Mouse (Mus musculus): ENCODE measurements around the gene March8. TPM values are rescaled to one million over a fixed set of nuclear protein-coding genes. Genes with fewer than 3 reads are reported as not detected.
A peak's percentile ranks its signal among the peaks of the same experiment; 100 is the strongest.

March8 gene
- polyA plus RNA-seq, 1 experiment from 2014 or later = 69.4 TPM

DNA sequence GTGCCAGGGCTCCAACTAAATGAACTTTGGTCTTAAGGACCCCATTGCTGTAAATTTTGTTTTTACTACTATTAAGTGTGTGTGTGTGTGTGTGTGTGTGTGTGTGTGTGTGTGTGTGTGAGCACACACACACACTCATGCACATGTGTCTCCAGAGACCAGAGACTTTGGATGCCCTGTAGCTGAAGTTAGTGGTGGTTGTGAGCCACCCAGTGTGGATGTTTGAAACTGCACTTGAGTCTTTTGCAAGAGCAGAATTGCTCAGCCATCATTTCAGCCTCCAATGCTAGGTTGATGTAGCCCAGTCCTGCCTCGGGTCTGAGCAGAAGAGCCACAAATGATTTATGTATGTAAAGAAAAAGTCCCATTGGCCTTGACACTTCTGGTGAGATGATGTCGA, 85.8 kb downstream of the March8 start:
- Histone ChIP-seq H3K4me3 (replicated peaks; ENCODE audit: low read length) (no peak overlapping the region), H3K4me1 (replicated peaks; ENCODE audit: control insufficient read depth, insufficient read depth, low read length) (no peaks in the 10 kb centered on the region), H3K27ac (no peak overlapping the region), H3K9ac (no peak overlapping the region), H3K36me3 (replicated peaks; ENCODE audit: control insufficient read depth, insufficient read depth) (no peaks in the 10 kb centered on the region), H3K27me3 (ENCODE audit: control insufficient read depth, insufficient read depth, low read length) (no peaks in the 10 kb centered on the region), H3K4me2 (replicated peaks) (no peak overlapping the region), H3K9me3 (ENCODE audit: control insufficient read depth, low read length) (no peaks in the 10 kb centered on the region)
- DNase-seq (ENCODE audit: low spot score) (no peak), ATAC-seq (ENCODE audit: low FRiP score) (peak; percentile 24; the same call in 1 of the 2 replicates)
- WGBS = 68% methylated on average over 2 of the region's 2 CpGs

DNA sequence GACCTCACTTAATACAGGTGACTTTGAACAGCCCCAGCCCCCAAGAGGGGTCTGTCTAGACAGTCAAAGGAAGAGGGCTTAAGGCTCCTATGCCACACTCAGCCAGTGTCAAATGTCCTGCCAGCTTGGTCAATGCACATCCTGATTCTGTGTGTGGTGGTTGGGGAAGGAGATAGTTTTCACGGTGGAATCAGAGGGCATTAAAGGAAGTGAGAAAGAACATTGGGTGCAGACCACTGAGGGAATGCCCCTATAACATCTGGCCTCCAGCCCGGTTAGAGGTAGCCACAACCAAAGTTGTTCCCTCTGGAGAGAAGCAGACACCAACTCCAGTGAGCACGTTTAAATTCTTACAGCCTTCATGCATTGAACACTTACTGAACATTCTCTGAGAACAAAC, 89.7 kb downstream of the March8 start:
- Histone ChIP-seq H3K27me3 (ENCODE audit: control insufficient read depth, insufficient read depth, low read length) (no peaks in the 10 kb centered on the region), H3K9me3 (ENCODE audit: control insufficient read depth, low read length) (peaks cover 8% of the 10 kb centered on the region; the same call in 1 of the 2 replicates), H3K4me2 (replicated peaks) (no peak overlapping the region), H3K27ac (no peak overlapping the region), H3K9ac (no peak overlapping the region), H3K36me3 (replicated peaks; ENCODE audit: control insufficient read depth, insufficient read depth) (no peaks in the 10 kb centered on the region), H3K4me3 (replicated peaks; ENCODE audit: low read length) (no peak overlapping the region), H3K4me1 (replicated peaks; ENCODE audit: control insufficient read depth, insufficient read depth, low read length) (no peaks in the 10 kb centered on the region)
- DNase-seq (ENCODE audit: low spot score) (no peak), ATAC-seq (ENCODE audit: low FRiP score) (no peak)
- 76% methylated on average over 3 of the region's 3 CpGs for WGBS

DNA sequence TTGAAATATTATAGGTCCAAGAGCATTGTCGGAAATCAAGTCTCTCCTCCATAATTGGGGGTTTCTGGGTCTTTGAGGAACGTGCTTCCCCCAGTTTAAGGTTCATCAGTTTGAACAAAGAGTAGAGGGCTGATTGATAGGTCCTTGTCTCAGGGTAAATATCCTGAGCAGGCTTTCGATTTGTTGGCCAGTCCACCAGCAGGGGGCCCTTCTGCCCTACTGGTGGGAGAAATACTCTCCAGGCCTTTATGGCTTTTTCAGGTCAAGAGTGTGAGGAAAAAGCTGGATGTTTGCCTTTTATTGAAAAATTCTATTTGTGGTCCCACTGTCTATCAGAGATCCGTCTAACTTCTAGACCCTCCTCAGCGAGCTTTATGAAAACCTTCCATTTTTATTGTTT, 90.5 kb downstream of the March8 start:
- no peak overlapping the region for H3K4me3 ChIP-seq (replicated peaks; ENCODE audit: low read length)
- no peak overlapping the region for H3K27ac ChIP-seq
- no peak overlapping the region for H3K9ac ChIP-seq
- DNase-seq (ENCODE audit: low spot score) = no peak
- no peak for ATAC-seq (ENCODE audit: low FRiP score)
- H3K27me3 ChIP-seq (ENCODE audit: control insufficient read depth, insufficient read depth, low read length) = no peaks in the 10 kb centered on the region
- no peaks in the 10 kb centered on the region for H3K36me3 ChIP-seq (replicated peaks; ENCODE audit: control insufficient read depth, insufficient read depth)
- 65% methylated on average over 5 of the region's 5 CpGs for WGBS
- H3K4me2 ChIP-seq (replicated peaks) = no peak overlapping the region
- H3K4me1 ChIP-seq (replicated peaks; ENCODE audit: control insufficient read depth, insufficient read depth, low read length) = no peaks in the 10 kb centered on the region
- H3K9me3 ChIP-seq (ENCODE audit: control insufficient read depth, low read length) = peaks cover 8% of the 10 kb centered on the region; the same call in 1 of the 2 replicates

DNA sequence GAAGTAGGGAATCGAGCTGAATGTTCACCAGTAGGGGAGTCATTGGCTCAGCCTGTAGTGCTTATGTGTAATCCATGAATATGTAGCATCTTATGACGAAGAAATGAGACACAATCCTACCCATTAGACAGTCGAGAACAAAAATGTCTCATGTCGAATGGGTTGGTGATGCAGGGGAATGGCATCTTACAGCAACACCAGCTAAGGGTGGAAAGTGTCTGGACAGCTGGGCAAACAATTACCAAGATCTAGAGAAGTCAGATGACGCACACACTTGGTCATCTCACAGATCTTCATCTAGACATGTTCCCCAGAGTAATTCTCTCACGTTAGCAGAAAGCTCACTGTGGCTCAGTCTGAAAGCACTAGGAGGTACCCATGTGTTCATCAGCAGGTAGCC, 101.0 kb downstream of the March8 start:
- Histone ChIP-seq H3K9me3 (ENCODE audit: control insufficient read depth, low read length) (0 out of 2 replicates have a peak, but pooled peaks cover 4% of the 10 kb centered on the region), H3K27ac (no peak overlapping the region), H3K4me1 (replicated peaks; ENCODE audit: control insufficient read depth, insufficient read depth, low read length) (no peaks in the 10 kb centered on the region), H3K36me3 (replicated peaks; ENCODE audit: control insufficient read depth, insufficient read depth) (no peaks in the 10 kb centered on the region), H3K9ac (no peak overlapping the region), H3K27me3 (ENCODE audit: control insufficient read depth, insufficient read depth, low read length) (no peaks in the 10 kb centered on the region), H3K4me3 (replicated peaks; ENCODE audit: low read length) (no peak overlapping the region), H3K4me2 (replicated peaks) (no peak overlapping the region)
- ATAC-seq (ENCODE audit: low FRiP score) = no peak
- DNase-seq (ENCODE audit: low spot score) = no peak
- WGBS = 81% methylated on average over 6 of the region's 6 CpGs

DNA sequence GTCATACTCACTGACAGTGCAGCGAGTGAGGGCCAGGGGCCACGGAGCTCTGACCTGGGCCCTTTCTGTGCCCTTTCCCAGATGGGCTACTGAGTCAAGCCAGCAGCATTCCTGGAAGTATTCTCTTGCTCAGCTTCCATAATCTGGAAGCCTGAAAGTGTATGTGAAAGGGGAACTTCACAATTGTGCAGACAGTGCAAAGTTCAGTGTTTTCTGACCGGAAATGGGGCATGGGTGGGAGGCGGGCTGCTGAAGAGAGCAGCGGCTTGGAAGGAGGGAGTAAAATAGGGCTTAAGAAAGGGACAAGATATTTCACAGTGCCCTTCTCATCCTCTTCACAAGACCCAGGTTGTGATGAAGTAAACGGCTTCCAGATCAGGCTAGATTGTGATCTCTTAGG, 101.7 kb downstream of the March8 start:
- Histone ChIP-seq H3K4me3 (replicated peaks; ENCODE audit: low read length) (no peak overlapping the region), H3K9me3 (ENCODE audit: control insufficient read depth, low read length) (0 out of 2 replicates have a peak, but pooled peaks cover 4% of the 10 kb centered on the region), H3K36me3 (replicated peaks; ENCODE audit: control insufficient read depth, insufficient read depth) (no peaks in the 10 kb centered on the region), H3K27ac (no peak overlapping the region), H3K4me2 (replicated peaks) (no peak overlapping the region), H3K4me1 (replicated peaks; ENCODE audit: control insufficient read depth, insufficient read depth, low read length) (no peaks in the 10 kb centered on the region), H3K9ac (no peak overlapping the region), H3K27me3 (ENCODE audit: control insufficient read depth, insufficient read depth, low read length) (no peaks in the 10 kb centered on the region)
- 87% methylated on average over 6 of the region's 6 CpGs for WGBS
- DNase-seq (ENCODE audit: low spot score) (no peak), ATAC-seq (ENCODE audit: low FRiP score) (no peak)

DNA sequence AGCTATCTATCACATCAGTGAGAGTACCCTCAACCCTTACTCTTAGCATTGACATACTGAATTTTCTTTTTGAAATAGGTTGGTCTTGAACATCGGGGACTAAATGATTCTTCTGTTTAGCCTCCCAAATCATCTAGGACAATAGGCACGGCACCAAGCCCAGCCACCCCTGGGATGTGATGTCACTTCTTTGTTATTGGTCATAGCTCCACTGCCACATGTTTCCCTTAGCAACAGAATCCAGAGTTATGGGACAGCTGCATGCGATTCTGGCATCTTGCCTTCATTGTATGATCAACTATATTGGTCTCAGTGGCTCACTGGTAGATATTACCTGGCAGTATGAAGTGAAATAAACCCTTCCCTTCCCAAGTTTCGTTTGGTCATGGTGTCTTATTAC, 102.6 kb downstream of the March8 start:
- Histone ChIP-seq H3K27ac (no peak overlapping the region), H3K4me2 (replicated peaks) (no peak overlapping the region), H3K9me3 (ENCODE audit: control insufficient read depth, low read length) (0 out of 2 replicates have a peak, but pooled peaks cover 4% of the 10 kb centered on the region), H3K4me1 (replicated peaks; ENCODE audit: control insufficient read depth, insufficient read depth, low read length) (no peaks in the 10 kb centered on the region), H3K36me3 (replicated peaks; ENCODE audit: control insufficient read depth, insufficient read depth) (no peaks in the 10 kb centered on the region), H3K4me3 (replicated peaks; ENCODE audit: low read length) (no peak overlapping the region), H3K27me3 (ENCODE audit: control insufficient read depth, insufficient read depth, low read length) (no peaks in the 10 kb centered on the region), H3K9ac (no peak overlapping the region)
- DNase-seq (ENCODE audit: low spot score) = no peak
- WGBS = 70% methylated on average over 4 of the region's 4 CpGs
- no peak for ATAC-seq (ENCODE audit: low FRiP score)

DNA sequence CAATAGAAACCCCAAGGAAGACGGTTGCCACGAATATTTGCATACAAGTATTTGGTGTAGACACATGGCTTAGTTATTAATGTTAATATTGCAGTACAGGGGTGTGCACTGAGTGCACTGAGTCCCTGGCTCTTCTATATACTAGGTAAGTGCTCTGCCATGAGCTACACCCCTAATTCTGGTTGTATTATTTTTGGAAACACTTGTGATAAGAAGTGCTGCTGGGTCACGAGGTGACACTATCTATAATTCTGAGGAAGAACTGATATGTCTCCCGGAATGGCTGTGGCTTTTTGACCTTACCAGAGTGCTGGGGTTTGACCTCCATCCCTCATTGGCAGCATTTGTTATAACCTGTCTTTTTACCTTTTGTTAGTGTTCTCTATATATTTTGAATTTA, 103.0 kb downstream of the March8 start:
- H3K27me3 ChIP-seq (ENCODE audit: control insufficient read depth, insufficient read depth, low read length) = no peaks in the 10 kb centered on the region
- 86% methylated on average over 4 of the region's 4 CpGs for WGBS
- ATAC-seq (ENCODE audit: low FRiP score) = no peak
- no peak overlapping the region for H3K27ac ChIP-seq
- no peak overlapping the region for H3K4me3 ChIP-seq (replicated peaks; ENCODE audit: low read length)
- 0 out of 2 replicates have a peak, but pooled peaks cover 4% of the 10 kb centered on the region for H3K9me3 ChIP-seq (ENCODE audit: control insufficient read depth, low read length)
- no peak overlapping the region for H3K9ac ChIP-seq
- no peaks in the 10 kb centered on the region for H3K36me3 ChIP-seq (replicated peaks; ENCODE audit: control insufficient read depth, insufficient read depth)
- no peaks in the 10 kb centered on the region for H3K4me1 ChIP-seq (replicated peaks; ENCODE audit: control insufficient read depth, insufficient read depth, low read length)
- DNase-seq (ENCODE audit: low spot score) = no peak
- no peak overlapping the region for H3K4me2 ChIP-seq (replicated peaks)

DNA sequence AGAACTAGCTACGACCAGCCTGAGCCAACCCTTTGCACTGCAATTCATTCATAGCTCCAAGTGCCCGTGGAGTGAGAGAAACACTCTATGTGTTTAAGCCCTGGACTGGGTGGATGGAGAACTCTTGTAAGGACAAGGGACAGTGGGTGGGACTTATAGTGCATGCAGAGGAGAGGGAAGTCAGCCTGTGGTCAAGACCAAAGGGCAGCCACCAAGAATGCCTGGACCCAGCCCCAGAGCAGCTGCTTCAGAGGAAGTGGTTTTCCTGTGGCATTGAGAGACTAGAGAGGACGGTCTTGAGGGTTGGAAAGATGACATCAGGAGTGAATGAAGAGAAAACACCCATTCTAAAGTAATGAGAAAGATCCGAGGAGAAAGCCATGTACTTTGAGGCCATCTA, 118.0 kb downstream of the March8 start:
- no peak for DNase-seq (ENCODE audit: low spot score)
- H3K36me3 ChIP-seq (replicated peaks; ENCODE audit: control insufficient read depth, insufficient read depth) = no peaks in the 10 kb centered on the region
- no peak overlapping the region for H3K4me3 ChIP-seq (replicated peaks; ENCODE audit: low read length)
- 76% methylated on average over 4 of the region's 4 CpGs for WGBS
- ATAC-seq (ENCODE audit: low FRiP score) = no peak
- H3K4me1 ChIP-seq (replicated peaks; ENCODE audit: control insufficient read depth, insufficient read depth, low read length) = peaks cover 5% of the 10 kb centered on the region
- H3K4me2 ChIP-seq (replicated peaks) = no peak overlapping the region
- no peaks in the 10 kb centered on the region for H3K9me3 ChIP-seq (ENCODE audit: control insufficient read depth, low read length)
- peaks cover 10% of the 10 kb centered on the region for H3K27me3 ChIP-seq (ENCODE audit: control insufficient read depth, insufficient read depth, low read length)
- H3K27ac ChIP-seq = no peak overlapping the region
- H3K9ac ChIP-seq = no peak overlapping the region

DNA sequence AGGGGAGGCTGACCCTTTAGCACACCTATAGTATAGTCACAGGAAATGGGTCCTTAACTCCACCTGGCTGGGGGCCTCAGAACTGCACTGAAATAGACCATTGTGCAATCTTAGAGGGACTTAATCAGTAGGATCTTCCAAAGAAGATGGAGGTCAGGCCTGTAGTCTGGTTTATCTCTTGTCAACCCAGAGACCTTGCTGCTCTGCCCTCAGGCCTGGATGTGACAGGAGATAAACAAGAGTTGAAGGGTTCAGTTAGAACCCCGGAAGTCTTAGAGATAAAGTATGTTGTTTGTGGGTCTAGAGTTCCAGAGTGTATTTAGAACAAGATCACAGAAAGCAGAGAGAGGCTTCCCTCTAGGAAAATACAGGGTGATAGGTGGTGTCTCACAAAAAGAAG, 118.7 kb downstream of the March8 start:
- Histone ChIP-seq H3K36me3 (replicated peaks; ENCODE audit: control insufficient read depth, insufficient read depth) (no peaks in the 10 kb centered on the region), H3K27me3 (ENCODE audit: control insufficient read depth, insufficient read depth, low read length) (peaks cover 17% of the 10 kb centered on the region), H3K4me3 (replicated peaks; ENCODE audit: low read length) (no peak overlapping the region), H3K4me2 (replicated peaks) (no peak overlapping the region), H3K27ac (no peak overlapping the region), H3K4me1 (replicated peaks; ENCODE audit: control insufficient read depth, insufficient read depth, low read length) (peaks cover 8% of the 10 kb centered on the region), H3K9me3 (ENCODE audit: control insufficient read depth, low read length) (no peaks in the 10 kb centered on the region), H3K9ac (no peak overlapping the region)
- no peak for ATAC-seq (ENCODE audit: low FRiP score)
- DNase-seq (ENCODE audit: low spot score) = no peak
- 96% methylated on average over 1 of the region's 1 CpGs for WGBS

DNA sequence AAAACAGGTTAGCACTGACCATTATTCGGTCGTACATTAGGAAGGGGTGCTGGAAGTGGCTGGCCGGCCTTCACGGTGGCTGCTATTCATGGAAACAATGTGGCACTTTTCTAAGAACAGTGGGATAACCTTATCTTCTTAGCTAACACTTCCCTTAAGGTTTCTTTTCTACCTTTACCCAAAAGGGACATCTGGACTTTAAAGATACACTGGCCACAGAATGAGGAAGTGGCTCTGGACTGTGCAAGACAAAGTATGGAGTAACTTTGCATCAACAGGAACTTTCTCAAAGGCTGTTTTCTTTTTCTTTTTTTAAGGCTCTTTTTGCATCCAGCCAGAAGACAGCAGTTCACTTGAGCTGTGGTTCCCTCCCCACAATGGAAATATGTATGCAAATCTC, 120.9 kb downstream of the March8 start:
- H3K4me3 ChIP-seq (replicated peaks; ENCODE audit: low read length) = no peak overlapping the region
- H3K9ac ChIP-seq = no peak overlapping the region
- WGBS = 76% methylated on average over 4 of the region's 4 CpGs
- no peaks in the 10 kb centered on the region for H3K36me3 ChIP-seq (replicated peaks; ENCODE audit: control insufficient read depth, insufficient read depth)
- DNase-seq (ENCODE audit: low spot score) (no peak), ATAC-seq (ENCODE audit: low FRiP score) (no peak)
- H3K27me3 ChIP-seq (ENCODE audit: control insufficient read depth, insufficient read depth, low read length) = peaks cover 23% of the 10 kb centered on the region
- H3K9me3 ChIP-seq (ENCODE audit: control insufficient read depth, low read length) = no peaks in the 10 kb centered on the region
- no peak overlapping the region for H3K4me2 ChIP-seq (replicated peaks)
- peaks cover 8% of the 10 kb centered on the region for H3K4me1 ChIP-seq (replicated peaks; ENCODE audit: control insufficient read depth, insufficient read depth, low read length)
- H3K27ac ChIP-seq = no peak overlapping the region
